21 mouse cellular contexts compared by ENCODE assay signal in genomic region chr11:23514785-23515184, GRCm38 (mm10). TPM values are rescaled to one million over a fixed set of nuclear protein-coding genes. Genes with fewer than 3 reads are reported as not detected.
"Had no signal": no experiment of that assay in that cellular context is flagged by ENCODE, and none has a peak within 500 bp of the region (broad histone marks: within the 10 kb centered on the region; RNA-seq: fewer than 3 reads in every experiment).

No protein-coding gene starts in this region.

RNA-seq across cellular contexts. Expression of gene 1700093K21Rik, which starts 6.2 kb away (rescaled TPM):
- polyA plus RNA-seq: limb, embryonic 10.5 days; limb, embryonic 11.5 days; limb, embryonic 12.5 days; limb, embryonic 13.5 days; limb, embryonic 15.5 days; liver, adult 2 months; liver, embryonic 11.5 days; liver, embryonic 12.5 days; liver, embryonic 13.5 days; liver, embryonic 15.5 days; liver, embryonic 16.5 days; lung, adult 2 months; lung, embryonic 14.5 days; lung, embryonic 15.5 days; lung, embryonic 16.5 days; macrophage; midbrain, embryonic 10.5 days; midbrain, embryonic 11.5 days; midbrain, embryonic 12.5 days; midbrain, embryonic 16.5 days; neural tube, embryonic 11.5 days had no signal
